In genomic region chr14:120363090-120363818, GRCm38 (mm10) we compare ENCODE assay signal across 10 mouse cellular contexts.
DNase-seq lines count a peak whose midpoint lies in the region; ATAC-seq and TF ChIP-seq lines count a peak whose summit lies in the region.
"Had no signal": no experiment of that assay in that cellular context is flagged by ENCODE, and none has a peak within 500 bp of the region (broad histone marks: within the 10 kb centered on the region; RNA-seq: fewer than 3 reads in every experiment).

No protein-coding gene starts in this region.

- DNase-seq in hindbrain, postnatal 0 days (ENCODE audit: low spot score): no peak
- peak; percentile 20 for DNase-seq in thymus, postnatal 25 days
- DNase-seq in thymus, postnatal 0 days (ENCODE audit: low spot score): no peak
- no peak for DNase-seq in liver, embryonic 11.5 days (ENCODE audit: low spot score)
- DNase-seq in frontal cortex, postnatal 36 days (ENCODE audit: low spot score in 2 of 2): no peak
- DNase-seq in layer of hippocampus, postnatal 36 days: no peak
- DNase-seq in embryo, embryonic 10 days (ENCODE audit: low spot score): no peak
- DNase-seq: gastrocnemius, postnatal 36 days had no signal

- no peaks in the 10 kb centered on the region for H3K9me3 ChIP-seq in hindbrain, postnatal 0 days (ENCODE audit: low read length)
- H3K9me3 ChIP-seq in hindbrain, embryonic 13.5 days: no peaks in the 10 kb centered on the region
- H3K9me3 ChIP-seq in liver, embryonic 11.5 days (ENCODE audit: control insufficient read depth, low read length): no peaks in the 10 kb centered on the region

- no peak overlapping the region for H3K4me2 ChIP-seq in hindbrain, postnatal 0 days (ENCODE audit: low read depth, low read length)
- H3K4me2 ChIP-seq in hindbrain, embryonic 13.5 days: no peak overlapping the region
- no peak overlapping the region for H3K4me2 ChIP-seq in liver, embryonic 11.5 days

- 0 out of 2 replicates have a peak, but pooled peaks cover 3% of the 10 kb centered on the region for H3K4me1 ChIP-seq in hindbrain, postnatal 0 days (ENCODE audit: insufficient read depth, low read length)
- peaks cover 9% of the 10 kb centered on the region; the same call in 1 of the 2 replicates for H3K4me1 ChIP-seq in hindbrain, embryonic 13.5 days (replicated peaks)
- peaks cover 13% of the 10 kb centered on the region for H3K4me1 ChIP-seq in liver, embryonic 11.5 days (replicated peaks; ENCODE audit: control insufficient read depth, insufficient read depth, low read length)

- H3K9ac ChIP-seq in hindbrain, postnatal 0 days (replicated peaks; ENCODE audit: low read length): no peak overlapping the region
- H3K9ac ChIP-seq in hindbrain, embryonic 13.5 days: no peak overlapping the region
- H3K9ac ChIP-seq in liver, embryonic 11.5 days (ENCODE audit: low read depth, low read length): no peak overlapping the region

- no peaks in the 10 kb centered on the region for H3K27me3 ChIP-seq in hindbrain, postnatal 0 days (ENCODE audit: insufficient read depth, low read length)
- H3K27me3 ChIP-seq in hindbrain, embryonic 13.5 days: no peaks in the 10 kb centered on the region
- no peaks in the 10 kb centered on the region for H3K27me3 ChIP-seq in liver, embryonic 11.5 days (replicated peaks; ENCODE audit: control insufficient read depth, insufficient read depth, low read length)

- H3K36me3 ChIP-seq in hindbrain, postnatal 0 days (ENCODE audit: insufficient read depth, low read length): no peaks in the 10 kb centered on the region
- H3K36me3 ChIP-seq in hindbrain, embryonic 13.5 days: no peaks in the 10 kb centered on the region
- no peaks in the 10 kb centered on the region for H3K36me3 ChIP-seq in liver, embryonic 11.5 days (ENCODE audit: control insufficient read depth, insufficient read depth, low read length)

- H3K27ac ChIP-seq in hindbrain, postnatal 0 days: no peak overlapping the region
- no peak overlapping the region for H3K27ac ChIP-seq in hindbrain, embryonic 13.5 days
- H3K27ac ChIP-seq in liver, embryonic 11.5 days (ENCODE audit: low read depth, low read length): no peak overlapping the region; the same call in 1 of the 2 replicates

- ATAC-seq in hindbrain, postnatal 0 days: no peak
- ATAC-seq in hindbrain, embryonic 13.5 days (ENCODE audit: low FRiP score): no peak
- ATAC-seq in liver, embryonic 11.5 days (replicated peaks; ENCODE audit: low FRiP score): peak; percentile 55

- no peak overlapping the region for H3K4me3 ChIP-seq in hindbrain, postnatal 0 days (ENCODE audit: low read length)
- H3K4me3 ChIP-seq in hindbrain, embryonic 13.5 days: no peak overlapping the region
- H3K4me3 ChIP-seq in liver, embryonic 11.5 days (ENCODE audit: low read depth, low read length): no peak overlapping the region
- H3K4me3 ChIP-seq: myocyte had no signal

- peak; percentile 22 for TF ChIP-seq CTCF in hindbrain, postnatal 0 days (IDR thresholded peaks at IDR 0.05; ENCODE audit: low read depth)

- 73% methylated on average over 8 of the region's 8 CpGs for WGBS in hindbrain, postnatal 0 days
- 68% methylated on average over 8 of the region's 8 CpGs for WGBS in hindbrain, embryonic 13.5 days
- 57% methylated on average over 8 of the region's 8 CpGs for WGBS in liver, embryonic 11.5 days
